Mouse (Mus musculus) adipocyte (in vitro differentiated cells): ENCODE data around the gene Pon1.

ENCODE experiments used
- DNase-seq: peaks from one replicate; pipeline ENCODE4 v3.0.0-alpha.2; 2016; ENCODE audit warnings: low spot score

Pon1 gene

DNA sequence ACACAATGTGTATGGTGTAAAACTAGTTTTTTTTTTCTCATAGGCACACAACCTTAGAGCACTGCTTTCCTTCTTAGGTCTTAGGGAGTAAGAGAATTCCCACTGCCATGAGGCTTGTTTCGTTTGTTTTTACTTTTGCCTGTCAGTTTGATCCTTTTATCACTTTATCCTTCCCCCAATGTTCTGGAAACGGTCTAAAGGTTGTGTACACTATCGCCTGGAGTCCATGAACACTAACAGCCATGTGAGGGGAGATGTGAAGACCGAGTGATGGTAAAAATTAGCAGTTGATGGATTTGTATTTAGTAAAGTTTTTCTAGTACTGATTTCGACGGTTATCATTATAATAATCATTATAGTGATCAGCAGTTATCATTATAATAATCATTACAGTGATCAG lies 58.8 kb downstream of the Pon1 start:
- no peak for DNase-seq

DNA sequence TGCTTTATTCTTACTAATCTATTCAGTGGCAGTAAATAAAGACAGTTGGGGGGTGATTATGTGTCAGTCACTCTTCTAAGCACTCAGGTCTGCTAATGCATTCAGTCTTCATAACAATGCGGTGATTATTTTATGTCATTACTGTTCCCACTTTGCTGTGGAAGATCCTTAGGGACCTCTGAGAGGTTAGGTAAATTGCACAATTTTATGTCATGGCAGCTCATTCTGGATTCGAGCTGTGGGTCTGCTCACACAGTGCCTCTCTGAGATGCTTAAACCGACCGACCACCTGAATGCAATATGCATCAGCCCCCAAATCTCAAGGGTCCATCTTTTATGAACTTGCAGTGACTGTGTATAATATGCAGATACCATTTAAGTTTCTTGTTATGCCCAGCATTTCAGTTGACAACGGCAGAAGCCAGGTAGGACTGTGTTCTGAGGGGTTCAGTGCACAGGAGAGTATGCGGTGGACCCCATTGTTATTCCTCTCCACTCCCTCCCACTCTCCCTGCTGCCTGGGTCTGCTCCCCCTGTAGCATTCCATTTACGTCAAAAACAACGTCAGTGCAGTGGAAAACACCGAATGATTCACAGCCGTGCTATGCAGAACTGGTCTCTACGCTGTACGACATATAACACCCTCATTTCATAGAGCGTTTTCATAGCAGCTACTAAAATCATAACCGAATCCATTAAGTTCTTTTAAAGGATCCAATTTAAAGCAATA lies 64.2 kb downstream of the Pon1 start:
- no peak for DNase-seq

- DNase-seq: no peak
These were observed 73.5 kb downstream of the Pon1 start for GRCm38 (mm10) chr6:5120229-5120628.

DNA sequence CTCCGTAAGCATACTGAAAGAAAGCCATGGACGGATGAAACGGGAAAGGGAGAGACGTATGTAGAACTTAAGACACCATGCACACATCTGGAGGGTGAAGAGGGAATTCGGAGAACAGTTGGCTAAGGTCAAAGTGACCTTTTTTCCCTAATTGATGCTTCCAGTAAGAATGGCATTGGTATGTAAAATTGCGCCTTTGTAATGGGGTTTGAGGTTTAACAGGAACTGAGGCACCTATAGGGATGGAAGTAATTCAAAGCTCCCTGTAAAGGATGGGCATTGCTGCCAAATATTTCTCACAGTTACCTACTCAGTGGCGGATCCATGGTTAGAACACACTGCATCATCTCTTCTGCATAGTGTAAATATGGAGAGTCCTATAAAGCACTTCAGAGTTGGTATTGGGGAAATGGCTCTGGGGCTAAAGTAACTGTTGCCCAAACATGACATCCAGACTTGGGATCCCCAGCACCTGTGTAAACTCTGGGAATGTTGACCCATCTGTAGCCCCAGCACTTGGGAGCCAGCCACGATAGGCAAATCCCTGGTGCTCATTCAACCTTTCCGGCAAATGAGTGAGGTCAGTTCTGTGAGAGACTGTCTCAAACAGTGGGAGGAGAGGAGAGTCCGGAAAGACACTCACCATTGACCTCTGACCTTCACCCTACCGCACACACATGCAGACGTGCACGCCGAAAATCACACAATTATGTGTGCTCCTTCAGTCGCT lies 74.4 kb downstream of the Pon1 start:
- DNase-seq: no peak
